Mouse (Mus musculus) lung, postnatal 0 days (tissue): ENCODE measurements at regions not wholly inside any gene's neighbourhood (a gene's known extent, or its start where the extent isn't known, plus 50 kb on each side); places are given as distances from the start of the nearest gene placed in this dataset.

ENCODE experiments used
- ATAC-seq: fragments of 200-750 bp; cut with Nextera tagmentation; 2 replicates; pipeline ENCODE4 v1.8.0; 2017; ENCODE audit warnings: moderate library complexity
- DNase-seq: peaks from one replicate; pipeline ENCODE4 v3.0.0-alpha.2; 2016; ENCODE audit warnings: low spot score
- H3K27ac ChIP-seq: fragments of 300-500 bp; sonication (generic); 2 replicates; pipeline ENCODE4 v1.5.1; 2014; ENCODE audit warnings: antibody characterized with exemption, mild to moderate bottlenecking, low read length, mixed read lengths
- H3K27me3 ChIP-seq: fragments of 300-500 bp; sonication (generic); replicated peaks from 2 replicates; pipeline ENCODE4 v1.6.1; 2014; ENCODE audit warnings: low read length, mixed read lengths; ENCODE audit not compliant: insufficient read depth
- H3K36me3 ChIP-seq: fragments of 300-500 bp; sonication (generic); 2 replicates; pipeline ENCODE4 v1.6.1; 2014; ENCODE audit warnings: low read length, mixed read lengths; ENCODE audit not compliant: insufficient read depth
- H3K4me1 ChIP-seq: fragments of 300-500 bp; sonication (generic); 2 replicates; pipeline ENCODE4 v1.6.1; 2014; ENCODE audit warnings: antibody characterized with exemption, low read depth, low read length, mixed read lengths; ENCODE audit not compliant: insufficient read depth
- H3K4me2 ChIP-seq: fragments of 300-500 bp; sonication (generic); replicated peaks from 2 replicates; pipeline ENCODE4 v1.6.1; 2014; ENCODE audit warnings: low read depth, mild to moderate bottlenecking, low read length, moderate library complexity, mixed read lengths
- H3K4me3 ChIP-seq: fragments of 300-500 bp; sonication (generic); 2 replicates; pipeline ENCODE4 v1.5.1; 2014; ENCODE audit warnings: low read depth, low read length
- H3K9ac ChIP-seq: fragments of 300-500 bp; sonication (generic); replicated peaks from 2 replicates; pipeline ENCODE4 v1.6.1; 2014; ENCODE audit warnings: low read depth, mild to moderate bottlenecking
- H3K9me3 ChIP-seq: fragments of 300-500 bp; sonication (generic); 2 replicates; pipeline ENCODE4 v1.6.1; 2016; ENCODE audit warnings: low read length, mixed read lengths
- CTCF ChIP-seq: IDR thresholded peaks from 2 replicates; pipeline ENCODE4 v1.5.1; 2016; ENCODE audit warnings: antibody characterized with exemption, mild to moderate bottlenecking
- EP300 ChIP-seq: IDR thresholded peaks from 2 replicates; pipeline ENCODE4 v1.6.1; 2016; ENCODE audit warnings: antibody characterized with exemption, mild to moderate bottlenecking, control low read depth
- WGBS: fragments of 180-500 bp; shearing (Covaris S2); extraction: QIAGEN DNeasy Blood & Tissue Kit; methylation state at CpG from one replicate; pipeline ENCODE4 v1.1.7; 2014; 5-methylcytosine and 5-hydroxymethylcytosine counted together

GRCm38 (mm10) chr13:88602244-88602643, 219.0 kb upstream of the Edil3 start:
- TF ChIP-seq EP300 = no peak
- TF ChIP-seq CTCF = no peak
- ATAC-seq = no peak

GRCm38 (mm10) chr13:88610610-88611009, 210.7 kb upstream of the Edil3 start:
- Histone ChIP-seq H3K27ac (no peak overlapping the region), H3K27me3 (no peaks in the 10 kb centered on the region), H3K36me3 (no peaks in the 10 kb centered on the region), H3K4me3 (no peak overlapping the region), H3K9me3 (no peaks in the 10 kb centered on the region), H3K4me2 (no peak overlapping the region), H3K4me1 (no peaks in the 10 kb centered on the region), H3K9ac (no peak overlapping the region)
- 77% methylated on average over 2 of the region's 2 CpGs for WGBS
- ATAC-seq (no peak), DNase-seq (no peak)
- TF ChIP-seq EP300 (no peak), CTCF (no peak)

More at GRCm38 (mm10) chr13:88602244-88602643, 219.0 kb upstream of the Edil3 start:
- H3K9ac ChIP-seq = no peak overlapping the region
- H3K27me3 ChIP-seq = no peaks in the 10 kb centered on the region
- H3K4me3 ChIP-seq = no peak overlapping the region
- no peaks in the 10 kb centered on the region for H3K9me3 ChIP-seq
- no peak overlapping the region for H3K27ac ChIP-seq
- no peak overlapping the region for H3K4me2 ChIP-seq
- no peaks in the 10 kb centered on the region for H3K4me1 ChIP-seq
- DNase-seq = no peak
- WGBS = 61% methylated on average over 1 of the region's 1 CpGs
- H3K36me3 ChIP-seq = no peaks in the 10 kb centered on the region

- TF ChIP-seq EP300 = no peak
- ATAC-seq (no peak), DNase-seq (no peak)
- Histone ChIP-seq H3K4me3 (no peak overlapping the region), H3K27me3 (no peaks in the 10 kb centered on the region), H3K4me1 (no peaks in the 10 kb centered on the region), H3K9ac (no peak overlapping the region), H3K4me2 (no peak overlapping the region), H3K36me3 (no peaks in the 10 kb centered on the region), H3K27ac (no peak overlapping the region), H3K9me3 (no peaks in the 10 kb centered on the region)
- 84% methylated on average over 3 of the region's 3 CpGs for WGBS
Observed at GRCm38 (mm10) chr13:88613231-88613630, 208.0 kb upstream of the Edil3 start.

GRCm38 (mm10) chr13:88650135-88650534, 171.1 kb upstream of the Edil3 start:
- ATAC-seq = no peak
- Histone ChIP-seq H3K4me2 (no peak overlapping the region), H3K9ac (no peak overlapping the region), H3K36me3 (no peaks in the 10 kb centered on the region), H3K27me3 (no peaks in the 10 kb centered on the region), H3K4me1 (no peaks in the 10 kb centered on the region), H3K9me3 (no peaks in the 10 kb centered on the region), H3K4me3 (no peak overlapping the region), H3K27ac (no peak overlapping the region)
- DNase-seq = no peak
- TF ChIP-seq EP300 = no peak
- TF ChIP-seq CTCF = no peak
- WGBS = 71% methylated on average over 2 of the region's 2 CpGs

- Histone ChIP-seq H3K4me1 (no peaks in the 10 kb centered on the region), H3K9me3 (no peaks in the 10 kb centered on the region), H3K36me3 (no peaks in the 10 kb centered on the region), H3K4me3 (no peak overlapping the region), H3K4me2 (no peak overlapping the region), H3K9ac (no peak overlapping the region), H3K27me3 (no peaks in the 10 kb centered on the region), H3K27ac (no peak overlapping the region)
- DNase-seq (no peak), ATAC-seq (no peak)
- no peak for TF ChIP-seq CTCF
- TF ChIP-seq EP300 = no peak
- WGBS = 50% methylated on average over 2 of the region's 2 CpGs
Observed at GRCm38 (mm10) chr13:88651036-88651435, 170.2 kb upstream of the Edil3 start.

- Histone ChIP-seq H3K4me3 (no peak overlapping the region), H3K4me1 (no peaks in the 10 kb centered on the region), H3K27me3 (no peaks in the 10 kb centered on the region), H3K4me2 (no peak overlapping the region), H3K27ac (no peak overlapping the region), H3K9ac (no peak overlapping the region), H3K36me3 (no peaks in the 10 kb centered on the region), H3K9me3 (no peaks in the 10 kb centered on the region)
- DNase-seq (no peak), ATAC-seq (no peak)
- no peak for TF ChIP-seq EP300
- TF ChIP-seq CTCF = no peak
- WGBS = 74% methylated on average over 3 of the region's 3 CpGs
Observed at GRCm38 (mm10) chr13:88655030-88655429, 166.2 kb upstream of the Edil3 start.

- no peak for TF ChIP-seq CTCF
- no peak for TF ChIP-seq EP300
- H3K36me3 ChIP-seq = no peaks in the 10 kb centered on the region
- no peak for DNase-seq
- no peak overlapping the region for H3K4me2 ChIP-seq
- H3K27ac ChIP-seq = no peak overlapping the region
- H3K27me3 ChIP-seq = no peaks in the 10 kb centered on the region
- no peak overlapping the region for H3K9ac ChIP-seq
- no peak overlapping the region for H3K4me3 ChIP-seq
- no peaks in the 10 kb centered on the region for H3K4me1 ChIP-seq
- no peak for ATAC-seq
- no peaks in the 10 kb centered on the region for H3K9me3 ChIP-seq
- 88% methylated on average over 5 of the region's 5 CpGs for WGBS
Observed at GRCm38 (mm10) chr13:88675835-88676234, 145.4 kb upstream of the Edil3 start.
